Mouse (Mus musculus): Measurements from ENCODE around the gene Gm4778.

DNA sequence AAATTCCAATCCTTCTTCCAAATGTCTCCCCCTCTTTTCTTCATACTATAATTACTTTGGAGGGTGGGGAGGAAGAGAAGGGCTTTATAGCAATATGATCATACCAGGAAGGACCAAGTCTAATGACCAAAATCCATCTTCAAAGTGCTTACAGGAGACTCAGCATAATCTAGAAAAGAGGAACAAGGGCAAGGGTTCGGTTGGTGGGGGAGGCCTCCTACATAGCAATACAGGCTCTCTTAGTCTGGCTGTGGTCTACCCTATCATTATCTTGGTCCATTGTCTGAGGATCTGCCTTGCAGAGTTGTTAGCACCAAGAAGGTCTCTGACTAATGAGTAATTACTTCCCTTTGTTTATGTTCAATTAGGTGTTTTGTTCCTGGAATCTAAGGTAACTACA lies 41.6 kb downstream of the Gm4778 start:
- TF ChIP-seq CTCF (IDR thresholded peaks at IDR 0.05; ENCODE audit: borderline replicate concordance, extremely low read depth, insufficient read depth, insufficient read length) (no peak), POLR2A (IDR thresholded peaks at IDR 0.05; ENCODE audit: borderline replicate concordance, extremely low read depth, insufficient read depth, insufficient read length, poor library complexity, severe bottlenecking) (no peak)

Measured in brain, embryonic 14.5 days (tissue).